Mouse (Mus musculus) thymus, postnatal 4 days (tissue): ENCODE data around the gene Acin1.

ENCODE experiments used
- DNase-seq: peaks from one replicate; pipeline ENCODE4 v3.0.0; 2021

Gene Acin1

DNA sequence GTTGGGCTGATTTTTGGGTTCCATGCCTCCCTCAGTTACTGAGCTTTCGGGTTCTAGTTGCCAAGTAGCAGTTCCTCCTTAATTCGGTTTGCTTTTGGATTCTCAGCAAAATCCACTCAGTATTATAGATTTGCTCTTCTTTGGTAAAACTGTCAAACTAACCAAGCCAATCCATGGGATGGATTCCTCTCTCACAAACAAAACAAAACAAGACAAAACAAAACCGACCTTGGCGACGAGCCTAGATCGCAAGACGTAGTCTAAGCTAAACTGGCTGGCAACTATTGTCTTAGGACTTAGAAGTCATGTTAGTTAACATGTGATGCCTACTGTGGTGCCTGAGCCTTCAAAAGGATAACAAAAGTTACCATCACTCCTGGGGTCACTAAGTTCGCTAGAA is 83.0 kb downstream of the Acin1 start:
- no peak for DNase-seq

DNA sequence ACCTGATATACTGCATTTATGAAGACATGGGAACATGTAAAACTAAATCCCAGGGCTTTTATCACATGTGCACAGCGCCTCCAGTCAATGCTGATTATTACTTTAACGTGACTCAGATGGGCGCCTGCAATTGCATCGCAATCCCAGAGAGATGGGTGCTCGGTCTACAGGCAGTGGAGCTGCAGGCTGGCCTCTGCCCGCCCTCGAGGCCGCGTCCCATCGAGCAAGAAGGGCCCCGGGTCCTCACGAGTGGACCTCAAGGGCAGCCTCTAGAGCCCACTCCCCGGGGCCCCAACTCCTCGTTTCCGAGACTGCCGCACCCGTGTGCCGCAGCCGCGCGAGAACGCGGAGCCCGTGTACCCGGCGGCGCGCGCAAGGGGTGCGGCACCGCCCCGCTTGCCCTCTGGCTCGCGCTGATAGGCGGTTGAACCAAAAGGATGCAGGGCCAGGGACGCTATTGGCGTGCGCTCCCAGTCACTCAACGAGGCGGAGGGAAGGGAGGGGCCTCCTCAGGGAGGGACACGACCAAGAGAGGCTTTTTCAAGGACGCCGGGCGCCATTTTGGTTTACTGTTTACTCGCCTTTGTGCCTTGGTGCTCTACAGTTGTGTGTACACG is 83.6 kb downstream of the Acin1 start:
- DNase-seq, result peak; percentile 94

- peak; percentile 30 for DNase-seq
These were observed 84.1 kb downstream of the Acin1 start for GRCm38 (mm10) chr14:54602613-54603012.

DNA sequence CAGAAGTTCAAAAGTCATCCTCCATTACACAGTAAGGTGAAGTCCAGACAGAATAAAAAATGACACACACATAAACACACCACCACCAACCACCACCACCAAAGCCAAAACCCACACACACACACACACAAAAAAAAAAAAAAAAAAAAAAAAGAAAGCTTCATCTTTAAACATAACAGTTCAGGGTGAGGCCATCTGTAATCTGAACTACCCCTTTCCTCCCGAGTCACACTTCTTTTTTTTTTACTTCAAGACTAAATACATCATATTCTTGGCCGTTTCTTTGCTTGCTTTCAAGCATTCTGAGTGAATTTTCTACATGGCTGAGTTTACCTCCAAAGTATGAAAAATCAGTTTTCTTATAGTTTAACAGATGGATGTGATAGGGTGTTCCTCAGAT is 85.1 kb downstream of the Acin1 start:
- DNase-seq, result no peak

- peak; percentile 52 for DNase-seq
These were observed 89.6 kb downstream of the Acin1 start for GRCm38 (mm10) chr14:54597084-54597483.

DNA sequence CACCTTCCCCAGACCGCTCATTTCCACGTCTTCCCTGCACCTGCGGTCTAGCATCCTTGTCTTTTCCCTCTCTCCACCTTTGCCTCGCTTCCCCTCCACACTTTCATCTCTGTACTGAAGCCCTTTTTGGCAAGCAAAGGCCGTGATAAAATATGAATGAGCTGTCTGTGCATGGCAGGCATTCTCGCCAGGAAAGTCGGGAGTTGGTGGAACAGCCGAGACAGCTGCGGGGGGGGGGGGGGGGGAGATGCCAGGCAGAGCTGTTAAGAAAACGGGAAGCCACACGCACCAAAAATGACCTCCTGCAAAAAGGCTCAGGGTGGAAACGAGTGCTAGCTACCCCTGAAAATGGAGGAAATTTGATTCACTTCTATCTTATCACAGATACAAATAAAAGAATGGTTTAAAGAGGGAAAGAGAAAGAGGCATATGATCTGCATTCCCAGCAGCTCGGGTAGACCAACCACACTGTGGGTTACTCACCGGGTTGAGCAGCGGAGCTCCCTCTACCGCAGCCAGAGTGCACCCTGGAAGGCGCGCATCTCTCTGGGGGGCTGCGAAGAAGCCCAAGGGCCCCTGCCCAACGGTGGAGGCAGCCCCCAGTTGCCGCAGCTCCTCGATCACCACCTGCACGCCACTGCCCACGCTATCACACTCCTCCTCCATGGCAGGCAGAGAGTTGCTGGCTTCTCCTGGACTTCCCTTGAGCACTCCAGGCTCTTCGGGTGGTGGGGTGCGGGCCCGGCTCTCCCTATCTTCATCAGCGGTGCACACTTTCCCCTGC is 91.9 kb downstream of the Acin1 start:
- DNase-seq, result no peak

DNA sequence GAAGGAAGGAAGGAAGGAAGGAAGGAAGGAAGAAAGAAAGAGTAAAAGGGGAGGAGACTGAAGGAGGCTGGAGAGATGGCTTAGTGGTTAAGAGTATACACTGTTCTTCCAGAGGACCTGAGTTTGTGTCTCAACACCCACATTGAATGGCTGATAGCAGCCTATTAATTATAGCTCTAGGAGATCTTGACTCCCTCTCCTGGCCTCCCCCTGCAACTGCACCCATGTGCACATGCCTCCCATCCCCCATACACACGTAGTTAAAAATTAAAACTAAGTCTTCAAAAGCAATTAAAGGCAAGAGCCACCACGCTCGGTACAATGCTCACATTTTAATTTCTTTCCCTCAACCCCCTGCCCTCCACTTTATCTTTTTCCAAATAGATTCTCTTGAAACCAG is 92.7 kb downstream of the Acin1 start:
- no peak for DNase-seq

GRCm38 (mm10) chr14:54592319-54592934 is 94.3 kb downstream of the Acin1 start:
- DNase-seq, result no peak
